Mouse (Mus musculus): ENCODE results near the gene Tmem151a. TPM values are rescaled to one million over a fixed set of nuclear protein-coding genes. Genes with fewer than 3 reads are reported as not detected.

Tmem151a gene
- polyA plus RNA-seq, 1 experiment from 2014 or later, result 23.7 TPM

DNA sequence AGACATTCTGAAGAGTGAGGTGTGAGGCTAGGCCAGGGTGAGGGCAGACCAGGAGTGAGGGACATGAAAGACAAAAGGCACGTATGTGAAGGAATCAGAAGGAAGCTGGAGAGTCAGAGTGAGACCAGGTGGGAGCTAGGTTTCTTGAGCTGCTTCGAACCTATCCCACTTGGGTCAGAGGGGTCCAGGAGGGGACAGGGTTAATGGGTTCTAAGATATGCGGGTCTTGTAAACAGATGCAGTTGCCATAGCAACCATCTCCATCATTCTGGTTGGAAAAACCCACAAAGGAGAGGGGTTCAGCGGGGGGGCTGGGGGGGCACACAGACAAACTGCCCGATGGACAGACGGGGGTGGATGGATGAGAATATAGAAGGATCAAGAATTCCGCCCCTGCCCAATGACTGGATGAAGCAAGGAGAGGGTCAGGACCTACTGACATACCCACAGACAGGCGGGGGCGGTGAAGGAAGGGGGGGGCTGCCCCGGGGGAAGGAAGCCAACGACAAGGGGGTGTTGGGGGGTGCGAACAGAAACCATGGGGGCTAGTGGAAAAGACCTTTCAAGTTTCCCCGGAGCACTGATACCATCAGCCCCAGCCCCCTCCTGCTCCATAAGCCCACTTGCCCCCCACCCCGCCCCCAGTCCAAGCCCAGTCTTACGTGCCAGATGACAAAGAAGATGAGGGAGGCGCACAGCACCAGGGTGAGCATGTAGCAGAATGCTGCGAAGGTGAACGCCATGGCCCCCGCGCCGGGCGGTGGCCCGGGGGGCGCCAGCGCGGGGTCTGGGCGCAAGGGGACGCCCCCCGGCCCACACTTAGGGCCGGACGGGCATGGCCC, 12.4 kb upstream of the Tmem151a start:
- Histone ChIP-seq H3K9ac (replicated peaks; ENCODE audit: low read depth, low read length) (peak overlapping the region; percentile 98), H3K27me3 (ENCODE audit: control insufficient read depth, insufficient read depth, low read length) (no peaks in the 10 kb centered on the region), H3K27ac (ENCODE audit: low read depth, low read length) (peak overlapping the region; percentile 92), H3K4me1 (ENCODE audit: control insufficient read depth, insufficient read depth, low read length) (peaks cover 41% of the 10 kb centered on the region), H3K4me3 (ENCODE audit: low read depth, low read length) (peak overlapping the region; percentile 87), H3K36me3 (ENCODE audit: control insufficient read depth, insufficient read depth, low read length) (peaks cover 38% of the 10 kb centered on the region), H3K4me2 (ENCODE audit: low read depth, low read length) (peak overlapping the region; percentile 59), H3K9me3 (ENCODE audit: control insufficient read depth, low read length) (no peaks in the 10 kb centered on the region)
- 3% methylated on average over 29 of the region's 31 CpGs for WGBS
- peak; percentile 18; the same call in 1 of the 2 replicates for ATAC-seq (ENCODE audit: low read depth)

DNA sequence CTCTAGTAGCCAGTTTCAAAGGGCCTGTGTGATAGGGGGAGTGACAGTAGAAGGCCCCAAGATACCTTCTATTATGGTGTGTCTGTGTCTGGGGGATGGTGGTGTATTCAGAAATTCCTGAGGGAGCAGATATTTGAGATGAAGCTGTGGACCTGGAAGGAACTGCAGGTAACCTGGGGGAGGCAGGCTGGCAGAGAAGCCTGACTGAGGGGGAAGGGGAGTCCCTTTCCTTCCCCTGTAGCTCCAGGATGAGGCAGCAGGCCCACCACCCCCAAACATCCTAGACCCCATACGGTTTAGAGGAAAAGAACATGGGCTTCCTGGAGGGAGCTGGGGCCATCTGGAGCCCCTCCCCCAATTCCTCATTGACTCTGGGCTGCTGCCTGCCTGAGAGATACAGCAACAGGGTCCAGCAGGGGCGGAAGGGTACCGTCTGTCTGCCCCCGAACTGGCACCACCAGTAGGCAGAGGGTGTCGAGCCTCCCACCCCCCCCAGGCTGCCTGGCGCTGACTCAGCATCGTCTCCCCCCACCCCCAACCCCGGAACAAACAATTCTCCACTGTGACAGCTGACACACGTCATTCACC, 10.7 kb upstream of the Tmem151a start:
- H3K4me2 ChIP-seq (ENCODE audit: low read depth, low read length), result peak overlapping the region; percentile 59
- H3K36me3 ChIP-seq (ENCODE audit: control insufficient read depth, insufficient read depth, low read length), result peaks cover 40% of the 10 kb centered on the region
- H3K4me1 ChIP-seq (ENCODE audit: control insufficient read depth, insufficient read depth, low read length), result peaks cover 41% of the 10 kb centered on the region
- H3K4me3 ChIP-seq (ENCODE audit: low read depth, low read length), result peak overlapping the region; percentile 87
- H3K27ac ChIP-seq (ENCODE audit: low read depth, low read length), result peak overlapping the region; percentile 22; the same call in 1 of the 2 replicates
- 11% methylated on average over 9 of the region's 9 CpGs for WGBS
- H3K27me3 ChIP-seq (ENCODE audit: control insufficient read depth, insufficient read depth, low read length), result no peaks in the 10 kb centered on the region
- no peaks in the 10 kb centered on the region for H3K9me3 ChIP-seq (ENCODE audit: control insufficient read depth, low read length)
- ATAC-seq (ENCODE audit: low read depth), result no peak
- H3K9ac ChIP-seq (replicated peaks; ENCODE audit: low read depth, low read length), result peak overlapping the region; percentile 98

DNA sequence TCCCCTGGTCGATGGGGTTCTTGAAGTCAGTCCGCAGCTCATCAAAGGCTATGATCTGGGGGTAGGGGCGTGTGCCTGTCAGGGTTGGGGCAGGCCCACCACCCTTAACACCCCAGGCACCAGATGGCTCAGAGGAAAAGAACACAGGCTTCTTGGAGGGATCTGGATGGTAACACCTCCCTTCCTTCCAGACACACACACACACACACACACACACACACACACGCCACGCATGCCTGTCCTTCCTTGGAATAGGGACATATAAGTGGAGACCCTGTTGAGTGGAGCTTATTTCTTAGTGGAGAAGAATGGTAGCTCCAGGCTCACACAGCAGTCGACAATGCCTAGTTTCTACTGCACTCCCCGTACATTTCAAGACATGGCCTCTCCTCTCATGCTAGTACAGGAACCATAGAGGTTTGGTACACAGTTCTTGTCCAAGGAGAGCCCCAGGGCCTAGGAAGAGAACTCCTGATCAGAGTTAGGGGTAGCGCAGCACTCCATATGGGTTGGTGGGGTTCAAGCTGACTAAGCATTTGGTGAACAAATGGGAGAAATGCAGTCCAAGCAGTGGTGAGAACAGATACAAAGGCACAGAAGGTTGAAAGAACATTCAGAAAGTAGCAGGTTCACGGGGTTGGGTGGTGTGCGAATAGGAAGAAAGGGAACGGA, 9.6 kb upstream of the Tmem151a start:
- H3K4me3 ChIP-seq (ENCODE audit: low read depth, low read length), result peak overlapping the region; percentile 87
- ATAC-seq (ENCODE audit: low read depth), result peak; percentile 8
- peaks cover 38% of the 10 kb centered on the region for H3K36me3 ChIP-seq (ENCODE audit: control insufficient read depth, insufficient read depth, low read length)
- H3K27ac ChIP-seq (ENCODE audit: low read depth, low read length), result peak overlapping the region; percentile 75
- 33% methylated on average over 11 of the region's 11 CpGs for WGBS
- H3K9ac ChIP-seq (replicated peaks; ENCODE audit: low read depth, low read length), result peak overlapping the region; percentile 37; the same call in 1 of the 2 replicates
- no peaks in the 10 kb centered on the region for H3K27me3 ChIP-seq (ENCODE audit: control insufficient read depth, insufficient read depth, low read length)
- H3K4me2 ChIP-seq (ENCODE audit: low read depth, low read length), result peak overlapping the region; percentile 59
- H3K4me1 ChIP-seq (ENCODE audit: control insufficient read depth, insufficient read depth, low read length), result peaks cover 41% of the 10 kb centered on the region
- H3K9me3 ChIP-seq (ENCODE audit: control insufficient read depth, low read length), result no peaks in the 10 kb centered on the region

DNA sequence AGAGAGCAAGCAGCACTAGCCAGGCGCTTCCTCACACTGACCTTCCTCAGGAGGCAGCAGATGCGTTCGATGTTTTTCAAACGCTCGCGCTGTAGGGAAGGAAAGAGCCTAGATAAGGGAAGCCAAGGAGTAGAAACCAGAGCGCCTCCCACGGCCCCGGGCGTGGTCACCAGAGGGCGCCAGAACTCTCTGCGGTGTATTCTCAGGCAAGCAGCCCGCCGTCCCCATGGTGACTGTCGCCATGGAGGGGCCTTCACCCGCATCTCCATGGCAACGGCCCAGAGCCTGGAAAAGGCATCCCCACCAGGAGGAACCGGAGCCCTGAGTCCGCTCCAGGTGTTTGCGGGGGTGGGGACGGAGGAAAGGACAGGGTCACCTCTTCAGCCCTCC, 8.9 kb upstream of the Tmem151a start:
- peak overlapping the region; percentile 75 for H3K27ac ChIP-seq (ENCODE audit: low read depth, low read length)
- peak overlapping the region; percentile 87 for H3K4me3 ChIP-seq (ENCODE audit: low read depth, low read length)
- H3K9ac ChIP-seq (replicated peaks; ENCODE audit: low read depth, low read length), result peak overlapping the region; percentile 37; the same call in 1 of the 2 replicates
- peaks cover 43% of the 10 kb centered on the region for H3K4me1 ChIP-seq (ENCODE audit: control insufficient read depth, insufficient read depth, low read length)
- no peaks in the 10 kb centered on the region for H3K27me3 ChIP-seq (ENCODE audit: control insufficient read depth, insufficient read depth, low read length)
- H3K36me3 ChIP-seq (ENCODE audit: control insufficient read depth, insufficient read depth, low read length), result peaks cover 39% of the 10 kb centered on the region
- under 1% methylated on average over 21 of the region's 21 CpGs for WGBS
- no peaks in the 10 kb centered on the region for H3K9me3 ChIP-seq (ENCODE audit: control insufficient read depth, low read length)
- ATAC-seq (ENCODE audit: low read depth), result peak; percentile 70
- peak overlapping the region; percentile 59 for H3K4me2 ChIP-seq (ENCODE audit: low read depth, low read length)

DNA sequence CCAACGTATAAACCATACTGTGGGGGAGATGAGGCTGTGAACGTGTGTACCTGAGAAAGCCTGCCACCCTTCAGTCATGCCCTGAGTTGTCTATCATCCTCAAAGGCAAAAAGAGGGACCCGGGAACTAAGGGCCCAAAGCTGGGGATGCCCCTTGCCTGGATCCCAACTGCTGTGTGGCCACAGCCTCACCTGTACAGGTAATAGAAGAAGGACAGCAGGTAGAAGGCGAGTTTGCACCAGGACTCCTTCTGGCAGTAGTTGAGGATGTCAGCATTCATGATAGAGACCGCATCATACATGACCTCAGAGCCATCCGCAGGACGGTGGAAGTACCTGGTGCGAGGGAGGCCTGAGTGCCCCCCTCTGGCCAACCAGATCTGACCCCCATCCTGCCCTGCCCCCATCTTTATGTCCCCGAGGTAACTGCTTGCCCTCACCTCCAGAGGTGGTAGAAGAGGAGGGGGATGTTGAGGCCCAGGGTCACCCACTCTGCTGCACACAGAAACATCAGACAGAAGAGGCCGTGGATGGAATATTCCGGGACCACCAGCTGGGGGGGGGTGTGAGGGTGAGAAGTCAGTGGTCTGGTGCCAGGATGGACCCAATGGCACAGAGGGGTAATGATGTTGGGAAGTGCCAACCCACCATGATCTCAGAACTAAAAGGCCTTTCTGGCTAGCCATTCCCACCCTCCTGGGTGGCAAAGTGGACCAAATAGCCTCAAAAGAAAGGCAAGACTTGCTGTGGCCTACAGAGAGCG, 8.3 kb upstream of the Tmem151a start:
- WGBS, result 72% methylated on average over 12 of the region's 12 CpGs
- peak overlapping the region; percentile 87 for H3K4me3 ChIP-seq (ENCODE audit: low read depth, low read length)
- H3K36me3 ChIP-seq (ENCODE audit: control insufficient read depth, insufficient read depth, low read length), result peaks cover 39% of the 10 kb centered on the region
- 0 out of 2 replicates have a peak overlapping the region, but pooled peaks have one; percentile 57 for H3K27ac ChIP-seq (ENCODE audit: low read depth, low read length)
- no peaks in the 10 kb centered on the region for H3K27me3 ChIP-seq (ENCODE audit: control insufficient read depth, insufficient read depth, low read length)
- H3K4me2 ChIP-seq (ENCODE audit: low read depth, low read length), result peak overlapping the region; percentile 59; the same call in 1 of the 2 replicates
- 0 out of 2 replicates have a peak overlapping the region, but pooled peaks have one; percentile 16 for H3K9ac ChIP-seq (replicated peaks; ENCODE audit: low read depth, low read length)
- H3K4me1 ChIP-seq (ENCODE audit: control insufficient read depth, insufficient read depth, low read length), result peaks cover 41% of the 10 kb centered on the region
- no peaks in the 10 kb centered on the region for H3K9me3 ChIP-seq (ENCODE audit: control insufficient read depth, low read length)
- ATAC-seq (ENCODE audit: low read depth), result no peak

DNA sequence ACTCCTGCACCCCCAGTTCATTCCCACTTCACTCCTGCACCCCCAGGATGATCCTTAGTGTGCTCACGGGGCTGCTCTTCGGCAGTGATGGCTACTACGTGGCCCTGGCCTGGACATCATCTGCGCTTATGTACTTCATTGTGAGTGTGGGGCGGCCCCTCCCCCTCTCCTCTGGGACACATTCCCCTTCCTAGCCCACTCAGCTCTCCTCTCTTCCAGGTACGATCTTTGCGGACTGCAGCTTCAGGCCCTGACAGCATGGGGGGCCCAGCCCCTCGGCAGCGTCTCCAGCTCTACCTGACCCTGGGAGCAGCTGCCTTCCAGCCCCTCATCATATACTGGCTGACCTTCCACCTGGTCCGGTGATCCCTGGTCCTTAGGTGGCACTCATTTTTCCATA, 6.8 kb upstream of the Tmem151a start:
- Histone ChIP-seq H3K4me3 (ENCODE audit: low read depth, low read length) (no peak overlapping the region), H3K27ac (ENCODE audit: low read depth, low read length) (no peak overlapping the region), H3K27me3 (ENCODE audit: control insufficient read depth, insufficient read depth, low read length) (no peaks in the 10 kb centered on the region), H3K4me2 (ENCODE audit: low read depth, low read length) (no peak overlapping the region), H3K9me3 (ENCODE audit: control insufficient read depth, low read length) (no peaks in the 10 kb centered on the region), H3K9ac (replicated peaks; ENCODE audit: low read depth, low read length) (no peak overlapping the region), H3K4me1 (ENCODE audit: control insufficient read depth, insufficient read depth, low read length) (peaks cover 44% of the 10 kb centered on the region), H3K36me3 (ENCODE audit: control insufficient read depth, insufficient read depth, low read length) (peaks cover 39% of the 10 kb centered on the region)
- ATAC-seq (ENCODE audit: low read depth), result no peak
- WGBS, result 83% methylated on average over 10 of the region's 10 CpGs

DNA sequence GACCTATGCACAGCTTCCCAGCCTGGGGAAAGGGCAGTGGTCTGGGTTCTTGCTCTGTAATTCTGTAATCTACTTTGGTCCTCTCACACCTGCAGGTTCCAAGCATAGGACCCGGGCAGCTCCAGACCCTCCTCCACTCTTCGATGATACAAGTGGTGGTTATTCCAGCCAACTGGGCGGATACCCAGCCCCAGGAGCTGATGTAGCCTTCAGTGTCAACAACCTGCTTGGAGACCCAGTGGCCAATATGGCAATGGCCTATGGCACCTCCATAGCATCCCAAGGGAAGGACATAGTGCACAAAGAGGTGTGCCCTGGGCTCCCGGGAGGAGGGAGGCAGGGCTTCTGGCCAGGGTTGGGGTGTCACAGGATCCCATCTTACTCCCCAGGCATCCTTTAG, 4.0 kb upstream of the Tmem151a start:
- Histone ChIP-seq H3K27ac (ENCODE audit: low read depth, low read length) (no peak overlapping the region), H3K9me3 (ENCODE audit: control insufficient read depth, low read length) (no peaks in the 10 kb centered on the region), H3K9ac (replicated peaks; ENCODE audit: low read depth, low read length) (no peak overlapping the region), H3K27me3 (ENCODE audit: control insufficient read depth, insufficient read depth, low read length) (peaks cover 14% of the 10 kb centered on the region), H3K4me1 (ENCODE audit: control insufficient read depth, insufficient read depth, low read length) (peaks cover 17% of the 10 kb centered on the region), H3K4me2 (ENCODE audit: low read depth, low read length) (peak overlapping the region; percentile 50), H3K4me3 (ENCODE audit: low read depth, low read length) (peak overlapping the region; percentile 62), H3K36me3 (ENCODE audit: control insufficient read depth, insufficient read depth, low read length) (peaks cover 39% of the 10 kb centered on the region)
- no peak for ATAC-seq (ENCODE audit: low read depth)
- WGBS, result 93% methylated on average over 4 of the region's 4 CpGs

DNA sequence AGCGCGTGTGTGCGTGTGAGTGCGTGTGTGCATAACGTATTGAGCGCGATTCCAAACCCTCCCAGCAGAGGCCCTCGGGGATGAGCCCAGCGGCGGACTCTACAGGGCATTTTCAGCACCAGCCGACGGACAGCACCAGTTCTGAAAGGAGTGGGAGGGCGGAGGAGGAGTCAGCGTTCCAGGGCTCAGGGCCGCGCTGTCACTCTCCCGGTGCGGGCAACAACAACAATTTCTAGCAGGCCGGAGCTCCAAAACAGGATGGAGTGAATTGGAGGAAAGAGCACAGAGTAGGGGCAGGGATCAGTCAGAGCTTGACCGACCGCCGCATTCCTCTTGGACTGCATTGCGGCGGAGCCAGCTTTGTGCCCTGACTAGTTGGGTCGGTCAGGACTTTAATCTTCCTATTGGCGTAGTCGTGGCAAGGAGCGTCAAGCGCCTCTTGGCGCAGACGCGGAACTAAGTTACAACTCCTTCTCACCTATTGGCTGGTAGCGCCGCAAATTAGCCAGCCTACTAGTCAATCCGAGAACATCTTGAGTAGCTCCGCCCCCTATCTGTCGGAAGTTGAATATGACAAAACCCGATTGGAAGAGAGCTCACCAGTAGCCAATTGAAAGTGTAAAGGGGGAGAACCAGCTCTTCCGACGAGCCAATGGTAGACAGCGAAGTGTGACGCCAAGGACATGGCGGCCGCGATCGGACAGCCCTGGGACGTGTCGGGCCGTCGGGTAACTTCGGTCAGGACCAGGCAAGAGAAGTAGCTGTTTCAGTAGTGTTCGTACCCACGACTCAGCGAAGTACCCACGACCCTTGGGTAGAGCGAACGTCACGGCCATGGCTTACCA, 2.8 kb upstream of the Tmem151a start, which contains the start of gene Yif1a:
Yif1a (plus strand) TSS at position 655 of the 845 bp plus-strand sequence.
- Histone ChIP-seq H3K9ac (replicated peaks; ENCODE audit: low read depth, low read length) (peak within 1 kb of the TSS; percentile 55), H3K27me3 (ENCODE audit: control insufficient read depth, insufficient read depth, low read length) (peaks cover 19% of the 10 kb centered on the region), H3K4me3 (ENCODE audit: low read depth, low read length) (peak within 1 kb of the TSS; percentile 62), H3K36me3 (ENCODE audit: control insufficient read depth, insufficient read depth, low read length) (peaks cover 30% of the 10 kb centered on the region), H3K9me3 (ENCODE audit: control insufficient read depth, low read length) (no peaks in the 10 kb centered on the region), H3K4me2 (ENCODE audit: low read depth, low read length) (peak within 1 kb of the TSS; percentile 61), H3K27ac (ENCODE audit: low read depth, low read length) (peak within 1 kb of the TSS; percentile 76), H3K4me1 (ENCODE audit: control insufficient read depth, insufficient read depth, low read length) (peaks cover 11% of the 10 kb centered on the region)
- under 1% methylated on average over 58 of the region's 58 CpGs for WGBS
- ATAC-seq (ENCODE audit: low read depth), result peak; percentile 93

Data from neural tube, embryonic 14.5 days (tissue).